Mouse (Mus musculus) monocyte, adult 5-6 weeks (primary cell): ENCODE results near the gene Utp14b. TPM values are rescaled to one million over a fixed set of nuclear protein-coding genes. Genes with fewer than 3 reads are reported as not detected.

Source experiments
- ATAC-seq: fragments of 153-309, 156-312 bp; replicated peaks from 2 replicates; pipeline ENCODE4 v1.8.0; 2017; ENCODE audit warnings: mild to moderate bottlenecking; ENCODE audit not compliant: low TSS enrichment, insufficient number of reproducible peaks, severe bottlenecking, poor library complexity, low FRiP score
- total RNA-seq: library from RNA; stranded (forward); fragments of 200-1000, 200-491, 200-594 nt; gene quantifications from 3 replicates; pipeline ENCODE4 v1.2.3, GENCODE M21; 2017

The Utp14b gene
- total RNA-seq, 1 experiment from 2014 or later, result 8.7 TPM

GRCm38 (mm10) chr1:78666585-78666984 is 8.7 kb downstream of the Utp14b start:
- no peak for ATAC-seq

DNA sequence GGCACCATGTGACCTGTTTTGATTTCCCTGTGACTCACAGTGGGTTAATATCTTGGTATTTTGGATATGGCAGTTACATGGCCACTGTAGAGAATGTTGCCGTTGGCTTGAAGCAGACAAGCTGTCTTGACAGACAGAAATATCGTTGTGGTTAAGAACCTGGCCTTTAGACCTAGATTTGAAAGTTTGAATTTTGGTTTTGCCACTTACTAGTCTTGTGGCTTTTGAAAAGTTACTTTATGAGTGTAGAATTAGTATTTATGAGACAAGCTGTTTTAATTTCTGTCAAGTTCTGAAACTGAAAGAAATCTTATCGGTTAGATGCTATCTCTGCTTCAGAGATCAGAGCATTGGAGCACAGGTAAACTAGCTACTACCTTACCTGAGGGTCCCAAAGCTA is 24.5 kb downstream of the Utp14b start:
- ATAC-seq, result no peak

- no peak for ATAC-seq
These were observed 26.3 kb downstream of the Utp14b start for GRCm38 (mm10) chr1:78684128-78684527.

DNA sequence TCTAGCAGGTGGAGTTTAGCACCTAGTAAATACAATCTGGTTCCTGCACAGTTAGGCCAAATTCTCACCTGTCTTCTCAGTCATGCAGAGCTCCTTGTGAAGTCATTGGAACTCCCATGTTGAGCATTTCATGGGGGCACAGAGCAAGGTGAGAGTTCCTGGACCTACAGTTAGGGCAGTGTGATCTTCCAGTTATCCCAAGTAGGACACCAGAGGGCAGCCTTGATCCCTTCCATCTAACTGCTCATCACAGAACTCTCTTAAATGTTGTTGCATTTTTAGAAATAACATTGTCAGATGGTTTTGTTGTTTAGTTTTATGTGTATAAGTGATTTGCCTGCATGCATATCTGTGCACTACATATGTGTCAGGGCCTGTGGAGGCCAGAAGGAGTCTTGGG is 29.0 kb downstream of the Utp14b start:
- ATAC-seq, result no peak

GRCm38 (mm10) chr1:78688149-78688548 is 30.3 kb downstream of the Utp14b start:
- ATAC-seq, result no peak

- no peak for ATAC-seq
These were observed 36.8 kb downstream of the Utp14b start for GRCm38 (mm10) chr1:78694503-78695258.

DNA sequence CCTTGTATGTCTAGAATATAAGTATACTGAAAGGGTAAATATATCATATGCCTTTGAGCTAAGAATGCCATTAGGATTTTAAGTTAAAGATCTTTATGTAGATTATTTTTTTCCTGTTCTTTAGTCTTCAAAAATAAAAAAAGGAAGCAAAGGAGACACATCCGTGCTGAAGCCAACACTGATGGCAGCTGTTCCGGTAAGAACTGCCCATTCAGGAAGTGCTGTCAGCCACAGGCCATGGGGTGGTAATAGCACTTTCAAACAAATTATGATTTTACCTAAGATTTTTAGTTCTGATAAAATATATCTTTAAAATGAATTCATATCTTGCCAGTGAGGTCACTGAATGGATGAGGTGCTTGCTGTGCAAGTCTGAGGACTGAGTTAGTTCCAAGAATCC is 38.5 kb downstream of the Utp14b start:
- no peak for ATAC-seq

DNA sequence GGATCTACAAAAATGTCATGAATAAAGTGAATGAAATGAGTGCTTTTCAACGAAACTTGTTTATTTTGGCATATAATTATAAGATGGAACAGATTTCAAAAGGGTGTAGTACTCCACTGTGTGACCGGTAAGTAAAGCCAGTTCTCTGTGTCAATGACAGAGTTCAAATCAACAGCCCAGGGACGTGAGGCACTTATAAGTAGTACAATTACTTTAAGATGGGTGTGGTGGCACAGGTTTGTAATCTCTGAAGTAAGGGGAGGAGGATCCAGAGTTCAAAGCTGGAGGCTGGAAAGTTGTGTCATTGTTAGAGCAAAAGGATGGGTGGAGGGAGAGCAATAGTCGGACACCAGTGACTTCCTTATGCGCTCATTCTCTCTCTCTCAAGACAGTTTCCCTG is 39.1 kb downstream of the Utp14b start:
- no peak for ATAC-seq

GRCm38 (mm10) chr1:78698138-78698537 is 40.3 kb downstream of the Utp14b start:
- ATAC-seq, result no peak

DNA sequence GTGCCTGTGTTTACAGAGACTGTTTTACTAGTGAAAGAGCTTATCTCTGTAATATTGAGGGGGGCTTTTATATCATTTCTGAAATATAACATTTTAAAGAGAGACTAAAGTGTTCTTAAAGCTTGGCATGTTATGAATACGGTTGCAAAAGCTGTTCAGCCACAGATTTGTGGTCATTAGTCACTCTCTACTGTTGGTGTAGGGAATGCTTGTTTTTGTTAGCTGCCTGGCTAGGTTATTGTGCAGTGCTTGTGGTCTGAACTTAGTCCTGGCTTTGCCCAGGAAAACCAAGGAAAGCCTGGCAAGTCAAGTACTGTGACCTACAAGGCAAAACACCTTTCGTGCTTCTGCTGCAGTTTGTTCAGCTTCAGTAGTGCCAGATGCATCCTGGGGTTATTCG is 43.9 kb downstream of the Utp14b start:
- ATAC-seq, result no peak

DNA sequence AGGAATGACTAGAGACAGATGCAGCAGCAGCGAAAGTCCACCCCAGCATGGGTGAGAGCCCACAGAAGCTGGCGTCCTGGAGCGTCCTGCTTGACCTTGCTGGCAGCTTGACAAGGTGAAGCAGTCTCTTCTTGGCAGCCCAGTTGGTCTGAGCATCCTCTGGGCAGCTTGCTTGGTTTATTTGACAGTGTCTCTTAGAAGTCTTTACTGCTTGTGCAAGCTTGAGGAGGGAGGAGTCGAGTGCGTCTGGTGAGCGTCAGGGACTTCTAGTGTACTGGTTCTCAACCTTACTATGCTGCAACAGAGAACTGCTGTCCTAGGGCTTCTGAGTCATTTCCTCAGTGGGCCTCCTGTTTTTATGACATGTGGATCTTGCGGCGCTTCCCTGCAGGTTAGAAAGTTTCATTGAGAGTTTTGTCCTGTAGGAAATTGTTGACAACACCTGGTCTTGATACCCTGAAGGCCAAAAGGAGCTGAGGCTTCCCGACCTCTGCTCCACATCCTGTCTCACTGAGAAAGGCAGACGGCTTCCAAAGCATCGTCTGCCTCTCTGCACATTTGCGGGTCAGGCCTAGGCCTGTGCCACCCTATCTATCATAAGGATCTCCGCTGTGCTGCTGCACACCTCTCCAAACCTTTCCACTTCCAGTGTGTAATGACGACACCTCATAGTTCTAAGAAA is 44.6 kb downstream of the Utp14b start:
- ATAC-seq, result 0 out of 2 replicates have a peak, but pooled peaks have one; percentile 34

GRCm38 (mm10) chr1:78702964-78703285 is 45.1 kb downstream of the Utp14b start:
- ATAC-seq, result peak; percentile 66

- no peak for ATAC-seq
These were observed 48.5 kb downstream of the Utp14b start for GRCm38 (mm10) chr1:78706338-78706737.

- ATAC-seq, result no peak
These were observed 49.4 kb downstream of the Utp14b start for GRCm38 (mm10) chr1:78707280-78707679.

- no peak for ATAC-seq
These were observed 52.2 kb downstream of the Utp14b start for GRCm38 (mm10) chr1:78710026-78710425.

DNA sequence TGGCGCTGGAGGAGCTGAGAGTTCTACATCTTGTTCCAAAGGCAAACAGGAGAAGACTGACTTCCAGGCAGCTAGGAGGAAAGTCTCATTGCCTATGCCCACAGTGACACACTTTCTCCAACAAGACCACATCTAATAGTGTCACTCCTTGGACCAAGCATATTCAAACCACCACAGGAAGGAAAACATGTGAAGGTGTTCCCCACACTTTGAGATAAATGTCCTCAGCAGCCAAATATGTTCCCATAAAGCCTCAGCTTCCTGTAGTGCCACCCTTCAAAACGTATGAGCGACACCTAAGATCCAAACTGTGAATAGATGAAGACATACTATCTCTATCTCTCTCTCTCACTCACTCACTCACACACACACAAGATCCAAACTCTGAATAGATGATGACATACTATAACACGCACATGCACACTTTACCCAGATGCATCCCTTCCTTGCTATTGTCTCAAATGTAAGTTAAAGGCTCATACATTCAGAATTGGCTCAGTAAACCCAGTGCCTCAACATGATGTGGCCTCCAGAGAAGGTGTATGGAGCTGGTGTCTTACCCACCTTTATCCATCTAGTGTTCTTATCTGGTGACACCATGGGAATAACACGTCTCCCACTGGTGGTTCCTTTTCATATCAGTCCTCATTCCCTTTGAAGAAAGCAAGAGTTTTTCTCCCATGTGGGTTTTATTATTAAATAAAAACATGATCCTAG is 52.9 kb downstream of the Utp14b start:
- no peak for ATAC-seq
